ENCODE assay signal across 1 mouse cellular context in the genomic region with DNA sequence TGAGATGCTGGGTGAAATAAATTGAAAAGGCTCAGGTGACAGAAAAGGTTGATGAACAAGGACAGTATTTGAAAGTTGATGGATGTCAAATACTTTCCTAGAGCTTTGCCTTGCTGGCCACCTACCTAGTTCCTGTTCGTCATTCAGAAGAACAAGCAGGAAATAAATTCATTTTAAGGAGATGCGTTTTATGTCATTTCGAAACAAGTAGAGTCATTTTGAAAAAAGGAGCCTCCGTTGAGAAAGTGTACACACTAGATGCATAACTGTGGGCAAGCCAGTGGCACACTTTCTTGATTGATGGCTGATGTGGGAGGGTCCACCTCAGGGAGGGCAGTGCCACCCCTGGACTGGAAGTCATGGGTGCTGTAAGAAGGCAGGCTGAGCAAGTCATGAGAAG.
TF ChIP-seq lines count a peak whose summit lies in the region.

No protein-coding gene starts in this region.

TF ChIP-seq in CH12.LX, 34 proteins besides CTCF, POLR2A, EP300 and RAD21 (continued from another document):
- TF ChIP-seq SMC3 (IDR thresholded peaks at IDR 0.05; ENCODE audit: low read depth, low read length): no peak
